Mouse (Mus musculus) monocyte, adult 5-6 weeks (primary cell): ENCODE data around the gene Pgam2. TPM values are rescaled to one million over a fixed set of nuclear protein-coding genes. Genes with fewer than 3 reads are reported as not detected.
"Not testable (repeated sequence)": the region's sequence is repeated elsewhere in the genome, so short reads cannot be mapped to it uniquely, and the experiment has no call there.

Source experiments
- ATAC-seq: fragments of 153-309, 156-312 bp; replicated peaks from 2 replicates; pipeline ENCODE4 v1.8.0; 2017; ENCODE audit warnings: mild to moderate bottlenecking; ENCODE audit not compliant: low TSS enrichment, insufficient number of reproducible peaks, severe bottlenecking, poor library complexity, low FRiP score
- total RNA-seq: library from RNA; stranded (forward); fragments of 200-1000, 200-491, 200-594 nt; gene quantifications from 3 replicates; pipeline ENCODE4 v1.2.3, GENCODE M21; 2017

Gene Pgam2
- total RNA-seq, 1 experiment from 2014 or later = 6.4 TPM

DNA sequence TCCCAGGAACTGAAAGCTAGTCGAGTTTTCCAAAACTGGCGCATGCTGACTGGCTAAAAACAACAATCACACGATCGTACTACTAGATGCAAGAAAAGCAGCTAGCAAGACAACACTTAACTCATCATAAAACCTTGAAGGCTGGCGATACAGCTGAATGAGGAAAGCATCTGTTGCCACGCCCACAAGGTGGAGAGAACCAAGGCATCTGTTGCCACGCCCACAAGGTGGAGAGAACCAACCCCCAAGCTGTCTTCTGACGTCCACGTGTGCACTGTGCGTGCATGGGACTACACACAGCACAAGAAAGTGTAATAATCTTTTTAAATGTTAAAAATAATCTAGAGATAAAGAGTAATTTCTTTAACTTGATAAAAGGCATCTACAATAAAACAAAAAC is 9.8 kb upstream of the Pgam2 start:
- ATAC-seq = no peak

DNA sequence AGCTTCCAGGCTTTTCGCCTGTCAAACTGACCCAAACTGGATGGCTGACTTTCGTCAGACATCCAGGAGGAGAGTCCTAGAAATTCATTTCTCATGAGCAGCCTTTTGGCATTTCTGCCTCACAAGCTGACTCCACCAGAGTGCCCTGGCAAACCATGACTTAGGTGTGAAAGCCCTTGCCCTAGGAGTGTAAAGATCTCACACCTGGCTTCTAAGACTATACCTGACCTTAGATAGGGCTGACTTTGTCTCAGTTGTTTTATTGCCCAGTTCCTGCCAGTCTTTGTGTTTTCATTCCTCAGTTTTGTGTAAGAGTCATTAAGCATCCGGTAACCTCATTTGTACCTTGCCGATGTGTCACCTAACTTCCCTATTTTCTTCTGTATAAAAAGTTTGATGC is 6.0 kb upstream of the Pgam2 start:
- not testable (repeated sequence) for ATAC-seq

DNA sequence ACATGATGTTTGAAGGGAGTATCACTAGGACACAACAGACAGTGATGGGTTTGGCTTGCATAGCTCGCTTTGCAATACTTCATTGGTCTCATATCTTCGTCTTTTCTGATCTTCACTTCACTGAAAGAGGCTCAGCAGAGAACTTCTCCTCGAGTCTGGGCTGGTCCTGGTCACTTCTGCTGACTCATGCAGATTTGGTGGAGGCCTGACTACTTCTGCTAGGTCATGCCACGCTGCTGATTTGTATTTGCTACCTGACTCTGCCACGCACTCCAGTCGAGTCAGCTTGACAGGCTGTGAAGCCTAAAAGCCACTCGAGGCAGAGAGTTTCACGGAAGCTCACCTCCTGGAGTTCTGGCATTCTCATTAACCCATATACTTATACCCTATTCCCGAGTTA is 4.4 kb upstream of the Pgam2 start:
- no peak for ATAC-seq

DNA sequence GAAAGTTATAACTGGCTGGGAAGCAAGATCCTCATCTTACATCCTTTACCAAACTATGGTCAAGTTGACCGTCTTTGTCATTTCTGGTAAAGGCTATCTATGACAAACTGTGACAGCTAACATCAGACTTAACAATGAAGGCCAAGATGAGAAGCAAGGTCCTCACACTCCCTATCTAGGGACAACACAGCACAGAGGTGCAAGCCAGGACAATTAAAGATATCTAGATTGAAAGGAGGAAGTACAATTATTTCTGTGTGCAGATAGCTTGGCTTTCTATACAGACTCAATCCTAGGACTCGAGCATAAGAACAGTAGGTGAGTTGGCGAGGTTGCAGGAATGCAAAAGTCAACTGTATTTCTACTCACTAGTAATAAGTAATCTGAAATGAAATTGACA is 2.2 kb upstream of the Pgam2 start:
- no peak for ATAC-seq

DNA sequence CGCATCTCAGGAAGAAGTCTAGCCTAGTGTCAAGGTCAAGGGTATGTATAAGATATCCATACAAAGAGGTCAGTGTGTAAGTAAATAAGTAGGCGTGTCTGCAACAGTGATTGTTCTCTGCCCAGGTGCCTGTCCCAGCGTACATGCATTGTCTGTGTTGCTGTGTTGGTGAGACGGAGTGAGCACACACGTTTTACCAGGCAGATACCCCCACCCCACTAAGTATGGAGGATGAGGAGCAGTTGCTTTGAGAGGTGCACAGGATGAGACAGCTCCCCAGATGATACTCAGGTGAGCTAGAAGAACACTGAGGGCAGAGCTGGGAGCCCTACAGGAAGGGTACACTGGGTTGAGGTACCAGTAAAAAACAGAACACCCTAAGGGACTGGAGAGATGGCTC is 641 bp upstream of the Pgam2 start:
- no peak for ATAC-seq

DNA sequence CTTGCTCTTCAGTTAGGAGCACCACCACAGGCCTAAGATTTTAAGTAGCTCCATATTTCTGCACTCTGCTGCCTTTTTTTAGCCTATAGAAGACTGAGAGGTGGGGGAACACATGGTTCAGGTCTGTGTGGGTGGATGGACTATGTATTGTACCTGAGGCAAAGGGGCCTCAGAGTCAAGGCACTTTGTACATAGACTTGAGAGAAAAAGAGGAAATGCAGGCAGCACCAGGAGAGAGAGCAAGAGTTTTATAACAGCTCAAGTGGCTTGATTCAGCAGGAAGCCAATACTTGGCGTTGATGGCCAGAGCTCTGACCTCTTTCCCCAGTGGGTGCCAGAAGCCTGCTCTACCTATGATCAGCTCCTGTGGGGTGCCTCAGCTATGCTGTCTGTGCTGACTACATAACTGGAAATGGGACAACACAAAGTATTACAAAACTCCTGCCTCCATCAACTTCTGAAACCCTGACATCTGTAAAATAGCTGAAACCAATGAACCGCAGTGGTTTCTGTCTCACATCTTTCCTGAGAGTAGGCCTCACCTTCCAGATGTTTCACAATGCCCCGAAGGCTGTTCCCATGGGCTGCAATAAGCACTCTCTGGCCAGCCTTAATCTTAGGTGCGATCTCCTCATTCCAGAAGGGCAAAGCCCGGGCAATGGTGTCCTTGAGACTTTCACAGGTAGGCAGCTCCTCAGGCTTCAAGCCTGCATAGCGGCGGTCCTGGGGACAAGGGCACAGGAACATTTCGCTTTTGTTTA is 896 bp downstream of the Pgam2 start:
- ATAC-seq = no peak

- ATAC-seq = no peak
These were observed 1.5 kb downstream of the Pgam2 start for GRCm38 (mm10) chr11:5802005-5802404.

- ATAC-seq = no peak
These were observed 2.0 kb downstream of the Pgam2 start for GRCm38 (mm10) chr11:5801511-5801910.

- peak; percentile 65 for ATAC-seq
These were observed 3.7 kb downstream of the Pgam2 start for GRCm38 (mm10) chr11:5799621-5800490.

DNA sequence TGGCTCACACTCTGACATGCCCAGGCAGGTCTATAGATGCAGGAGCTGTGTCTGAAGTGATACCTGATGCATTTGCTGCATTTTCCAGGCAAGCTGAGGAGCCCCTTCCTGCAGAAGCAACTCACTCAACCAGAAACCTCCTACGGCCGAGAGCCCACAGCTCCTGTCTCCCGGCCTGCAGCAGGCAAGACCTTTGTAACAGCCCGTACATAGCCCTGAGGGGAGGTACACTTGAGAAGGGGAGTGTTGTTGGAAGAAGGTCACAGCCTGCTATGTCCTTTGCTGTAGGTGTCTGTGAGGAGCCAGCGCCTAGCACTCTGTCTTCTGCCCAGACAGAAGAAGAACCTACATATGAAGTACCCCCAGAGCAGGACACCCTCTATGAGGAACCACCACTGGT is 5.6 kb downstream of the Pgam2 start:
- ATAC-seq = no peak

- no peak for ATAC-seq
These were observed 6.2 kb downstream of the Pgam2 start for GRCm38 (mm10) chr11:5797371-5797770.

DNA sequence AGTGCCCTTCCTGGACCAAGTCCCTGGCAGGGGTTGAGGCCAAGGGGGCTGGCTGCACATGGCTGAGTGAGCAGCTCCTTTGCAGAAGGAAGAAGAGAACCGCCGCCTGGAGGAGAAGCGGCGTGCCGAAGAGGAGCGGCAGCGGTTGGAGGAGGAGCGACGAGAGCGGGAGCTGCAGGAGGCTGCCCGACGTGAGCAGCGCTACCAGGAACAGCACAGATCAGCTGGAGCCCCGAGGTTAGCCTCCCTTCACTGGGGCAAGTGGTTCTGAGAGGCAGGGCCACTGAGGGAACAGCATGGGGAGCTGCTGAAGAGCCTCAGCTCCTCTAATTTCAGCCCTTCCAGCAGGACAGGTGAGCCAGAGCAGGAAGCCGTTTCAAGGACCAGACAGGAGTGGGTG is 6.6 kb downstream of the Pgam2 start:
- no peak for ATAC-seq

DNA sequence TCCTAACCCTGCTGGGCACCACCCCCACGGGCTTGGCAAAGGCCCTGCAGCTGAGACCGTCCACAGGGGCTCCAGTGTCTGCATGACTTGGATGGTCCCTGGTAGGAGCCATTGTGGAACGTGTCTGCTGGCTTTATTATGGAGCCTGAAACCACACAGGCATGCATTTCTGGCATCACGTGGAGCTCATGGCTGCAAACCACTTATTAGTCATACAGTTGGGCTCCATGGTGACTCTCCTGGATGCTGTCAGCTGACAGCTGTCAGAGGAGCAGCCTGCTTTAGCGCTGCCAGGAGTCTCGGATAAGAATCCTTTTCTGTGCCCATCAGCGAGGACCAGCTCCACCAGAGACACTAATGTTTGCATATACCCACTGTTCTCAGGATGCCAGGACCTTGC is 7.8 kb downstream of the Pgam2 start:
- no peak for ATAC-seq

DNA sequence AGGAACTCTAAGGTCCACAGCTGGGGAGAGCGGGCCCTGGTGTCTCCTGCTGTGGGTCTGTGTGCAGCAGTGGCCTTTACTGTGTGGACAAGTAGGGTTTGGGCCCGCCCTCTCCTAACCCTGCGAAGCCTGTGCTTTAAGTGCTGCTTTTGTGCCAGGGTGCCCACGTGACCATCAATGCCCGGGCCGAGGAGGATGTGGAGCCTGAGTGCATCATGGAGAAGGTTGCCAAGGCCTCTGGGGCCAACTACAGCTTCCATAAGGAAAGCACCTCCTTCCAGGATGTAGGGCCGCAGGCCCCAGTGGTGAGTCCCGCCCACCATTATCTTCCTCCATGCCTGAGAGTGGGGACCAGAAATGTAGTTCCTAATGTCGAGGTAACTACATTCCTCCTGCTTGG is 8.2 kb downstream of the Pgam2 start:
- ATAC-seq = no peak

GRCm38 (mm10) chr11:5790431-5790830 is 13.1 kb downstream of the Pgam2 start:
- no peak for ATAC-seq

- peak; percentile 45 for ATAC-seq
These were observed 13.7 kb downstream of the Pgam2 start for GRCm38 (mm10) chr11:5789754-5790333.

- peak; percentile 28; the same call in 1 of the 2 replicates for ATAC-seq
These were observed 14.3 kb downstream of the Pgam2 start for GRCm38 (mm10) chr11:5789071-5789753.

GRCm38 (mm10) chr11:5788056-5789014 is 15.2 kb downstream of the Pgam2 start, which contains the start of gene Dbnl:
Gene Dbnl, plus strand, starts transcription at chr11:5788488.
- ATAC-seq = peak; percentile 80
